Mouse (Mus musculus) C2C12 (cell line): ENCODE data around the gene Larp4b. TPM values are rescaled to one million over a fixed set of nuclear protein-coding genes. Genes with fewer than 3 reads are reported as not detected.
A peak's percentile ranks its signal among the peaks of the same experiment; 100 is the strongest.

Experiments
- H3K27me3 ChIP-seq: one replicate; pipeline ENCODE4 v1.6.1; 2011; ENCODE audit not compliant: control insufficient read depth, insufficient read depth, insufficient read length
- H3K36me3 ChIP-seq: one replicate; pipeline ENCODE4 v1.6.1; 2011; ENCODE audit not compliant: control insufficient read depth, insufficient read depth
- H3K4me3 ChIP-seq: one replicate; pipeline ENCODE4 v1.5.1; 2011; ENCODE audit warnings: mild to moderate bottlenecking, control low read depth; ENCODE audit not compliant: poor library complexity, insufficient read depth, severe bottlenecking
- H3K79me2 ChIP-seq: one replicate; pipeline ENCODE4 v1.6.1; 2011; ENCODE audit not compliant: control insufficient read depth, insufficient read depth
- H3K79me3 ChIP-seq: one replicate; pipeline ENCODE4 v1.6.1; 2011; ENCODE audit warnings: low read depth, control low read depth
- H3ac ChIP-seq: one replicate; pipeline ENCODE3; 2011; ENCODE audit warnings: low read depth; ENCODE audit not compliant: control insufficient read depth, insufficient read length
- CEBPB ChIP-seq: IDR thresholded peaks from one replicate; pipeline ENCODE4 v1.6.1; 2011; ENCODE audit warnings: low read depth, mild to moderate bottlenecking, control low read depth, moderate library complexity
- CTCF ChIP-seq: IDR thresholded peaks from one replicate; pipeline ENCODE4 v1.5.1; 2011; ENCODE audit not compliant: control insufficient read depth, insufficient read depth, insufficient read length
- FOSL1 ChIP-seq: IDR thresholded peaks from one replicate; pipeline ENCODE4 v1.8.0; 2011; ENCODE audit warnings: mild to moderate bottlenecking, low read length; ENCODE audit not compliant: poor library complexity, insufficient read depth, severe bottlenecking
- MAX ChIP-seq: IDR thresholded peaks from one replicate; pipeline ENCODE4 v1.6.1; 2011; ENCODE audit warnings: mild to moderate bottlenecking, control low read depth
- MYOD1 ChIP-seq: IDR thresholded peaks from one replicate; pipeline ENCODE4 v1.6.1; 2011; ENCODE audit warnings: low read depth; ENCODE audit not compliant: control insufficient read depth, insufficient read length
- MYOG ChIP-seq: IDR thresholded peaks from one replicate; pipeline ENCODE4 v1.6.1; 2011; ENCODE audit not compliant: control insufficient read depth, insufficient read length; ENCODE audit errors: extremely low read depth
- USF1 ChIP-seq: IDR thresholded peaks from one replicate; pipeline ENCODE4 v1.6.1; 2011; ENCODE audit warnings: low read depth, mild to moderate bottlenecking, control low read depth, moderate library complexity
- polyA plus RNA-seq: library from polyadenylated mRNA; unstranded; fragments of >200 nt; fragmentation: generic; extraction: Trizol; gene quantifications from one replicate; pipeline ENCODE4 v1.2.1, GENCODE M21; 2012; ENCODE audit warnings: missing spikeins

Gene Larp4b
- polyA plus RNA-seq, 1 experiment, result 15.2 TPM

DNA sequence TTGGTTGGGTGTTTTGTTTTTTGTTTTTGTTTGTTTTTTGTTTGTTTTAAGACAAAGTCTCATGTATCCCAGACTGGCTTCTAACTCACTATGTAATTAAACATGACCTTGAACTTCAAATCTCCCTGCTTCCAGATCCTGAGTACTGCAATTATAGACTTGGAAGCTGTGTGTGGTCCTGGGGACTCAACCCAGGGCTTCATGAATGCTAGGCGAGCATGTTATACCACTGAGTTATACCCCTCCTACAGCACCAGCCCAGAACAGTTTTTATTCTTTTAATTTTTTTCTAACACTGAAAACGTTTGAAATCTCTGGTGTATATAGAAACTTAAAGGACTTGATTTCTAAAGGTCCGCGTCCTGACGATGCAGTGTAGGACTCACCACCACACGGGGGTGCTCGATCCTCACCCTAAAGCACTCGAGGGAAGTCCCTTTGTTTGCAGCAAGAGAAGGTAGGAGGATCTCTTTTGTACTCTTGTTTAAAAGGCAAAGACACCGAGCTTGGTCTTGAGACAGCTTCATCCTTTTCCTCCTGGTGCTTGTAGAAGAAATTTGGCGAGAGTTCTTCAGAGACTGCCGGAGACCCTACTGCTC lies 88.1 kb downstream of the Larp4b start:
- Histone ChIP-seq H3K4me3 (no peak overlapping the region), H3K79me2 (no peaks in the 10 kb centered on the region), H3K36me3 (no peaks in the 10 kb centered on the region), H3K27me3 (no peaks in the 10 kb centered on the region), H3ac (no peak overlapping the region), H3K79me3 (no peaks in the 10 kb centered on the region)
- TF ChIP-seq FOSL1 (no peak), CTCF (peak; percentile 69), MAX (no peak)

DNA sequence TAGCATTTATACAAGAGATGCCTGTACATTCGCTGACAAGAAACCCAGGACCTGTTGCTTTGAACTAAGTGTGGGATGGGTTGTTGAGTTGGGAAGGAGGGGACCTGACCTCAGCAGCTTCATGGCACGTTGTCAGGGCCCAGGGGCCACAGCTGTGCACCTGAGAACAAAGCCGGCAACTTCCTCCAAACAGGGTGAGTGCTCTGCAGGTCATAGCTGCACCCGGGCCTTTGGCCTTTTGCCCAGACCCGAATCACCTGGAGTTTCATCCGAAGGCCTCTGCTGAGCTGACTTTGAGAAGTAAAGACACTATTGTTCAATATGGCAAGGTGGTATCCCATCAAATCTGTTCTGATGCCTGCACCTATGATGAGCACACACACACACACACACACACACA lies 90.6 kb downstream of the Larp4b start:
- no peaks in the 10 kb centered on the region for H3K79me3 ChIP-seq
- H3K27me3 ChIP-seq, result no peaks in the 10 kb centered on the region
- H3K36me3 ChIP-seq, result no peaks in the 10 kb centered on the region
- TF ChIP-seq USF1, result no peak
- no peak for TF ChIP-seq MYOD1
- H3K4me3 ChIP-seq, result no peak overlapping the region
- H3ac ChIP-seq, result no peak overlapping the region
- no peaks in the 10 kb centered on the region for H3K79me2 ChIP-seq

DNA sequence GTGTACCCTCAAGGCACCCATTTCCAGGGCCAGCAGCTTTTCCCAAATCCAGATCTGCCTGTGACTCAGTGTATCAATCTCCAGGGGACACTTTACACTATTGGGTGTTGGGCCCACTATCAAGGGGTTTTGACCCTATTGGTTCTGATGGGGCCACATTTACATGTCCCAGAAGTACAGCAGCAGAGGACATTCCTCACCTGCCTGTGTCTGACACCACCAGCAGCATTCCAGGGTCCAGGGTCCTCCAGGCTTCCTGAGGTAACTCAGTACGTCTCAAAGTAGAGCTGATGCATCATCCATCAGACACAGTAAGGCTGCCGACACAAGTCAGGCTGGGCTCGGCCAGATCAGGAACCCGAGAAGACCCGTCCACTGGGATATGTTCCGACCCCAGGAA lies 91.0 kb downstream of the Larp4b start:
- no peaks in the 10 kb centered on the region for H3K27me3 ChIP-seq
- TF ChIP-seq MAX, result no peak
- no peak for TF ChIP-seq MYOD1
- TF ChIP-seq FOSL1, result no peak
- no peak for TF ChIP-seq CTCF
- no peak for TF ChIP-seq USF1
- no peak for TF ChIP-seq CEBPB
- TF ChIP-seq MYOG, result no peak
- no peak overlapping the region for H3ac ChIP-seq
- no peaks in the 10 kb centered on the region for H3K79me2 ChIP-seq
- H3K36me3 ChIP-seq, result no peaks in the 10 kb centered on the region
- no peak overlapping the region for H3K4me3 ChIP-seq
- H3K79me3 ChIP-seq, result no peaks in the 10 kb centered on the region

DNA sequence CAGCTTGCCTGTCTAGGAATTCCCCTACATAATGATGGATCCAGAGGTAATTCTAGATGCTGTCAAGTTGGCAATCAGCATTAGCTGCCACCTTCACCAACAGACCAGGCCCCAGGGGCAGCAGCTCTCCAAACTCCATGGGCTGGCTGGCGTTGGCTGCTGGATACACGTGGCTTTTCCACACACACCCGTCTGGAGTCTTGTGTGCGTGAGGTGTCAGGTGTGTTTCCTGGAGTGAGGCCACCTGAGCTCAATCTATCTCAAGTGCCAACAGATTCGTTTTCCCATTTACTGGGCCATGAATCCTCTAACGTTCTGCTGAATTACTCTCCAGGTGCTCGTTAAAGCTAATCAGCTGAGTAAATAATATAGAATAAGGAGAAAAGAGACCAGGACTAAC lies 93.5 kb downstream of the Larp4b start:
- H3K27me3 ChIP-seq, result no peaks in the 10 kb centered on the region
- H3ac ChIP-seq, result no peak overlapping the region
- H3K79me3 ChIP-seq, result no peaks in the 10 kb centered on the region
- no peak for TF ChIP-seq MYOD1
- TF ChIP-seq FOSL1, result no peak
- no peak for TF ChIP-seq CEBPB
- H3K4me3 ChIP-seq, result no peak overlapping the region
- no peaks in the 10 kb centered on the region for H3K79me2 ChIP-seq
- no peaks in the 10 kb centered on the region for H3K36me3 ChIP-seq

DNA sequence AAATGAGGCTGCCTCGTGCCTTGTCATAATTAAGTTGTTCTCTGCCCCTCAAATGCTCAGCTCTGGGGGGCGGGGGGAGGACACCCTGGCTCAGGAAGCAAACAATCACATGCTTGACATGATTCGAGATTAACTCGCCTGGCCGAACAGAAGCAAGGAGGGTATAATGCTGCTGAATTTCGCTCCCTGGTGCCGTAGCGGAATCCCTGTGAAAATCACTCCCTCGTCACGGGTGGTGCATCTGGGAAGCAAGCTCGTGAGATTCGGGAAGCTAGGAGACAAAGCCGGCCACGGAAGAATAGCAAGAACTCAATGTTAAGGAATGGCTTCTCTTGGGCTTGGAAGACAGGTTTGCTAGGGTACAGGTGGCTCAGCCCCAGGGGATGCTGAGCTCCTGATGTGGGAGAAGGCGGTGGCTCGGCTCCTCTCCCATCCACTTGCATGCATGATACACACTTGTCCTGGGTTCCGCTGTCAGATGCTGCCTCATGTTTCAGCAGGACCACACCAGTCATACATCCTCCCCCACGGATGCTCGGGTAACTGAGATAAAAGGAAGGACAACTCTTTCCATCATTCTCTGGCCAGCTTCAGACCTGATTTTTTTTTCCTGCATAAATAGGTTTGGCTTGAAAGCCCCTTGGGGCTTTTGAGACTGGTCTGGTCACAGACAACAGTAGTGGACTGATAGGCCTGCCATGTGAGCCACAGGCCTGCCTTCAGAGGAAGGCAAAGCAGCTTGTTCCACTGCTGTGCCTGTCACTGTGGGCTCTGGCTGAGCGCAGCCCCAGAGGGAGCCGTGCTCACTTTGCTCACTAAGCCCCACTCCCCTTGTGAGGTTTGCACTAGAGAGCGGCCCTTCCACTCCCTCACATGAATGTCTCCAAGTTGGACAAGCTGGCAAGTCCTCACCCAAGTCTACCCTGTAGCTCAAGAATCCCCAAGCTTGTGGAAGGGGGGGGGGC lies 94.2 kb downstream of the Larp4b start:
- H3K79me2 ChIP-seq, result no peaks in the 10 kb centered on the region
- no peaks in the 10 kb centered on the region for H3K79me3 ChIP-seq
- TF ChIP-seq USF1 (no peak), MYOD1 (no peak), CTCF (no peak), CEBPB (no peak), FOSL1 (no peak), MAX (no peak), MYOG (no peak)
- H3K4me3 ChIP-seq, result no peak overlapping the region
- H3ac ChIP-seq, result no peak overlapping the region
- H3K27me3 ChIP-seq, result no peaks in the 10 kb centered on the region
- H3K36me3 ChIP-seq, result no peaks in the 10 kb centered on the region

GRCm38 (mm10) chr13:9189481-9189880 lies 95.8 kb downstream of the Larp4b start:
- no peak overlapping the region for H3ac ChIP-seq
- H3K27me3 ChIP-seq, result no peaks in the 10 kb centered on the region
- H3K79me3 ChIP-seq, result no peaks in the 10 kb centered on the region
- no peaks in the 10 kb centered on the region for H3K36me3 ChIP-seq
- no peaks in the 10 kb centered on the region for H3K79me2 ChIP-seq
- TF ChIP-seq CEBPB (no peak), MYOD1 (no peak), CTCF (no peak), MAX (no peak), USF1 (no peak), MYOG (no peak)
- H3K4me3 ChIP-seq, result no peak overlapping the region
